Mouse (Mus musculus): Measurements from ENCODE around the gene Faap20. TPM values are rescaled to one million over a fixed set of nuclear protein-coding genes. Genes with fewer than 3 reads are reported as not detected.

The Faap20 gene
- total RNA-seq, 2 experiments from 2014 or later = 25.7 to 28.2 TPM

- intact Hi-C loops (cut with DNase I) = no loop called here
- no peak for DNase-seq
Observed at GRCm38 (mm10) chr4:155280768-155281121, 31.1 kb downstream of the Faap20 start.

GRCm38 (mm10) chr4:155281227-155281626 lies 31.6 kb downstream of the Faap20 start:
- intact Hi-C loops (cut with DNase I) = no loop called here

GRCm38 (mm10) chr4:155281652-155282051 lies 32.0 kb downstream of the Faap20 start:
- intact Hi-C loops (cut with DNase I) = no loop called here
- DNase-seq = no peak

More at GRCm38 (mm10) chr4:155281227-155281626, 31.6 kb downstream of the Faap20 start:
- peak in 1 of 2 experiments; percentile 19 for DNase-seq

GRCm38 (mm10) chr4:155282231-155282630 lies 32.6 kb downstream of the Faap20 start:
- intact Hi-C loops (cut with DNase I) = no loop called here
- DNase-seq = no peak

- intact Hi-C loops (cut with DNase I) = no loop called here
- DNase-seq = peak; percentile 51 to 61
Observed at GRCm38 (mm10) chr4:155283001-155283503, 33.5 kb downstream of the Faap20 start.

GRCm38 (mm10) chr4:155283585-155283984 lies 34.0 kb downstream of the Faap20 start:
- intact Hi-C loops (cut with DNase I) = no loop called here
- peak in 1 of 2 experiments; percentile 27 for DNase-seq

GRCm38 (mm10) chr4:155284521-155285379 lies 35.1 kb downstream of the Faap20 start:
- DNase-seq = no peak
- intact Hi-C loops (cut with DNase I) = no loop called here

- DNase-seq = no peak
Observed at GRCm38 (mm10) chr4:155286090-155286489, 36.5 kb downstream of the Faap20 start.

GRCm38 (mm10) chr4:155287713-155288112 lies 38.1 kb downstream of the Faap20 start:
- no peak for DNase-seq
- intact Hi-C loops (cut with DNase I) = no loop called here

More at GRCm38 (mm10) chr4:155286090-155286489, 36.5 kb downstream of the Faap20 start:
- intact Hi-C loops (cut with DNase I) = no loop called here

- intact Hi-C loops (cut with DNase I) = no loop called here
- DNase-seq = no peak
Observed at GRCm38 (mm10) chr4:155288586-155288985, 39.0 kb downstream of the Faap20 start.

GRCm38 (mm10) chr4:155290045-155290444 lies 40.4 kb downstream of the Faap20 start:
- intact Hi-C loops (cut with DNase I) = no loop called here
- no peak for DNase-seq

GRCm38 (mm10) chr4:155292863-155293262 lies 43.3 kb downstream of the Faap20 start:
- DNase-seq = no peak

GRCm38 (mm10) chr4:155294381-155294780 lies 44.8 kb downstream of the Faap20 start:
- no peak for DNase-seq
- intact Hi-C loops (cut with DNase I) = no loop called here

More at GRCm38 (mm10) chr4:155292863-155293262, 43.3 kb downstream of the Faap20 start:
- intact Hi-C loops (cut with DNase I) = no loop called here

GRCm38 (mm10) chr4:155295026-155295590 lies 45.5 kb downstream of the Faap20 start:
- intact Hi-C loops (cut with DNase I) = no loop called here
- DNase-seq = no peak

GRCm38 (mm10) chr4:155295996-155296395 lies 46.4 kb downstream of the Faap20 start:
- intact Hi-C loops (cut with DNase I) = no loop called here
- no peak for DNase-seq

- DNase-seq = peak in 1 of 2 experiments; percentile 34
- intact Hi-C loops (cut with DNase I) = no loop called here
Observed at GRCm38 (mm10) chr4:155297057-155297456, 47.5 kb downstream of the Faap20 start.

- no peak for DNase-seq
- intact Hi-C loops (cut with DNase I) = no loop called here
Observed at GRCm38 (mm10) chr4:155298826-155299225, 49.2 kb downstream of the Faap20 start.

- DNase-seq = no peak
- intact Hi-C loops (cut with DNase I) = no loop called here
Observed at GRCm38 (mm10) chr4:155300421-155301097, 51.0 kb downstream of the Faap20 start.

- DNase-seq = no peak
- intact Hi-C loops (cut with DNase I) = no loop called here
Observed at GRCm38 (mm10) chr4:155301098-155301447, 51.5 kb downstream of the Faap20 start.

- DNase-seq = no peak
- intact Hi-C loops (cut with DNase I) = no loop called here
Observed at GRCm38 (mm10) chr4:155301965-155302364, 52.4 kb downstream of the Faap20 start.

GRCm38 (mm10) chr4:155304508-155305096 lies 55.0 kb downstream of the Faap20 start:
- no peak for DNase-seq
- intact Hi-C loops (cut with DNase I) = loop anchor here (5.0 kb wide), 1 partner anchor 52 kb away; no protein-coding TSS in a partner anchor

Data from heart, postnatal 10 days (tissue).